Mouse (Mus musculus) hindbrain, embryonic 13.5 days (tissue): ENCODE results near the gene Prrx1. TPM values are rescaled to one million over a fixed set of nuclear protein-coding genes. Genes with fewer than 3 reads are reported as not detected.

Experiments used
- ATAC-seq: fragments of 200-750 bp; cut with Nextera tagmentation; 2 replicates; pipeline ENCODE4 v1.8.0; 2017; ENCODE audit warnings: moderate TSS enrichment; ENCODE audit not compliant: low FRiP score
- H3K27ac ChIP-seq: fragments of 300-500 bp; sonication (generic); 2 replicates; pipeline ENCODE4 v1.5.1; 2015; ENCODE audit warnings: inconsistent platforms, mild to moderate bottlenecking, moderate library complexity
- H3K27me3 ChIP-seq: fragments of 300-500 bp; sonication (generic); 2 replicates; pipeline ENCODE4 v1.6.1; 2015; ENCODE audit warnings: mild to moderate bottlenecking, inconsistent platforms
- H3K36me3 ChIP-seq: fragments of 300-500 bp; sonication (generic); 2 replicates; pipeline ENCODE4 v1.6.1; 2015; ENCODE audit warnings: mild to moderate bottlenecking, inconsistent platforms
- H3K4me1 ChIP-seq: fragments of 300-500 bp; sonication (generic); replicated peaks from 2 replicates; pipeline ENCODE4 v1.6.1; 2015; ENCODE audit warnings: inconsistent platforms
- H3K4me2 ChIP-seq: fragments of 300-500 bp; sonication (generic); 2 replicates; pipeline ENCODE4 v1.6.1; 2015; ENCODE audit warnings: inconsistent platforms, mild to moderate bottlenecking, moderate library complexity
- H3K4me3 ChIP-seq: fragments of 300-500 bp; sonication (generic); 2 replicates; pipeline ENCODE4 v1.5.1; 2015; ENCODE audit warnings: mild to moderate bottlenecking, inconsistent platforms
- H3K9ac ChIP-seq: fragments of 300-500 bp; sonication (generic); 2 replicates; pipeline ENCODE4 v1.6.1; 2015; ENCODE audit warnings: mild to moderate bottlenecking, inconsistent platforms
- H3K9me3 ChIP-seq: fragments of 300-500 bp; sonication (generic); 2 replicates; pipeline ENCODE4 v1.6.1; 2016; ENCODE audit warnings: inconsistent platforms
- WGBS: fragments of 180-500 bp; shearing (Covaris S2); methylation state at CpG from one replicate; pipeline ENCODE4 v1.1.7; 2015; 5-methylcytosine and 5-hydroxymethylcytosine counted together
- polyA plus RNA-seq: library from polyadenylated mRNA; unstranded; fragments of >200 nt; fragmentation: Nextera tagmentation; extraction: Ambion mirVana; gene quantifications from 2 replicates; pipeline ENCODE4 v1.2.1, GENCODE M21; 2015

Prrx1 gene
- polyA plus RNA-seq, 1 experiment from 2014 or later = 6.4 TPM

- no peaks in the 10 kb centered on the region for H3K27me3 ChIP-seq
- peaks cover 4% of the 10 kb centered on the region; the same call in 1 of the 2 replicates for H3K9me3 ChIP-seq
- 94% methylated on average over 4 of the region's 4 CpGs for WGBS
- H3K36me3 ChIP-seq = no peaks in the 10 kb centered on the region
- H3K4me1 ChIP-seq = no peaks in the 10 kb centered on the region
- no peak overlapping the region for H3K4me2 ChIP-seq
- H3K9ac ChIP-seq = no peak overlapping the region
- no peak overlapping the region for H3K27ac ChIP-seq
- H3K4me3 ChIP-seq = no peak overlapping the region
- ATAC-seq = no peak
Observed at GRCm38 (mm10) chr1:163226271-163226670, 87.2 kb downstream of the Prrx1 start.

- ATAC-seq = no peak
- H3K36me3 ChIP-seq = no peaks in the 10 kb centered on the region
- no peaks in the 10 kb centered on the region for H3K27me3 ChIP-seq
- 89% methylated on average over 1 of the region's 1 CpGs for WGBS
- H3K4me1 ChIP-seq = no peaks in the 10 kb centered on the region
- no peak overlapping the region for H3K27ac ChIP-seq
- H3K4me2 ChIP-seq = no peak overlapping the region
- H3K4me3 ChIP-seq = no peak overlapping the region
- no peaks in the 10 kb centered on the region for H3K9me3 ChIP-seq
- no peak overlapping the region for H3K9ac ChIP-seq
Observed at GRCm38 (mm10) chr1:163221767-163222166, 91.7 kb downstream of the Prrx1 start.

GRCm38 (mm10) chr1:163208919-163209867, 104.3 kb downstream of the Prrx1 start:
- ATAC-seq = no peak
- no peaks in the 10 kb centered on the region for H3K9me3 ChIP-seq
- 82% methylated on average over 14 of the region's 14 CpGs for WGBS

GRCm38 (mm10) chr1:163198767-163199166, 114.7 kb downstream of the Prrx1 start:
- H3K27ac ChIP-seq = no peak overlapping the region
- no peak for ATAC-seq
- H3K4me2 ChIP-seq = no peak overlapping the region
- H3K4me3 ChIP-seq = no peak overlapping the region
- no peaks in the 10 kb centered on the region for H3K27me3 ChIP-seq
- H3K9me3 ChIP-seq = no peaks in the 10 kb centered on the region
- H3K4me1 ChIP-seq = no peaks in the 10 kb centered on the region
- H3K9ac ChIP-seq = no peak overlapping the region
- H3K36me3 ChIP-seq = no peaks in the 10 kb centered on the region
- 78% methylated on average over 2 of the region's 2 CpGs for WGBS

More at GRCm38 (mm10) chr1:163208919-163209867, 104.3 kb downstream of the Prrx1 start:
- H3K4me2 ChIP-seq = no peak overlapping the region
- H3K4me3 ChIP-seq = no peak overlapping the region
- no peak overlapping the region for H3K27ac ChIP-seq
- no peaks in the 10 kb centered on the region for H3K36me3 ChIP-seq
- H3K27me3 ChIP-seq = no peaks in the 10 kb centered on the region
- no peak overlapping the region for H3K9ac ChIP-seq
- no peaks in the 10 kb centered on the region for H3K4me1 ChIP-seq

- no peak overlapping the region for H3K4me2 ChIP-seq
- H3K27me3 ChIP-seq = no peaks in the 10 kb centered on the region
- no peak overlapping the region for H3K9ac ChIP-seq
- H3K9me3 ChIP-seq = no peaks in the 10 kb centered on the region
- H3K4me3 ChIP-seq = no peak overlapping the region
- 92% methylated on average over 4 of the region's 4 CpGs for WGBS
- no peaks in the 10 kb centered on the region for H3K4me1 ChIP-seq
- no peak overlapping the region for H3K27ac ChIP-seq
- H3K36me3 ChIP-seq = no peaks in the 10 kb centered on the region
- ATAC-seq = no peak
Observed at GRCm38 (mm10) chr1:163198059-163198458, 115.5 kb downstream of the Prrx1 start.

Other genes starting within 250 kb of the Prrx1 start
- not detected in 2 replicates for gene Mroh9, start 228.0 kb downstream of the Prrx1 start, polyA plus RNA-seq
- 23.8 and 27.5 TPM in 2 replicates for gene Gorab, start 90.0 kb upstream of the Prrx1 start, polyA plus RNA-seq